Mouse (Mus musculus) intestine, embryonic 16.5 days (tissue): Measurements from ENCODE around the gene Aoc3. TPM values are rescaled to one million over a fixed set of nuclear protein-coding genes. Genes with fewer than 3 reads are reported as not detected.
A peak's percentile ranks its signal among the peaks of the same experiment; 100 is the strongest.

Source experiments
- ATAC-seq: fragments of 200-750 bp; cut with Nextera tagmentation; 2 replicates; pipeline ENCODE4 v1.8.0; 2017; ENCODE audit warnings: moderate TSS enrichment, moderate library complexity
- H3K27ac ChIP-seq: fragments of 300-500 bp; sonication (generic); 2 replicates; pipeline ENCODE4 v1.5.1; 2014; ENCODE audit warnings: mild to moderate bottlenecking, low read length
- H3K27me3 ChIP-seq: fragments of 300-500 bp; sonication (generic); replicated peaks from 2 replicates; pipeline ENCODE4 v1.6.1; 2014; ENCODE audit warnings: low read length, control low read depth, mixed read lengths; ENCODE audit not compliant: control insufficient read depth, insufficient read depth
- H3K36me3 ChIP-seq: fragments of 300-500 bp; sonication (generic); 2 replicates; pipeline ENCODE4 v1.6.1; 2014; ENCODE audit warnings: low read length, control low read depth; ENCODE audit not compliant: control insufficient read depth, insufficient read depth
- H3K4me1 ChIP-seq: fragments of 300-500 bp; sonication (generic); 2 replicates; pipeline ENCODE4 v1.6.1; 2014; ENCODE audit warnings: low read length, control low read depth, mixed read lengths; ENCODE audit not compliant: control insufficient read depth, insufficient read depth
- H3K4me2 ChIP-seq: fragments of 300-500 bp; sonication (generic); 2 replicates; pipeline ENCODE4 v1.6.1; 2014; ENCODE audit warnings: low read depth, low read length, control low read depth
- H3K4me3 ChIP-seq: fragments of 300-500 bp; sonication (generic); 2 replicates; pipeline ENCODE4 v1.5.1; 2014; ENCODE audit warnings: mild to moderate bottlenecking, low read length
- H3K9ac ChIP-seq: fragments of 300-500 bp; sonication (generic); 2 replicates; pipeline ENCODE4 v1.6.1; 2014; ENCODE audit warnings: low read depth, low read length
- H3K9me3 ChIP-seq: fragments of 300-500 bp; sonication (generic); 2 replicates; pipeline ENCODE4 v1.6.1; 2016; ENCODE audit warnings: low read length, control low read depth; ENCODE audit not compliant: control insufficient read depth
- WGBS: fragments of 180-500 bp; shearing (Covaris S2); extraction: QIAGEN DNeasy Blood & Tissue Kit; methylation state at CpG from one replicate; pipeline ENCODE4 v1.1.7; 2014; 5-methylcytosine and 5-hydroxymethylcytosine counted together
- polyA plus RNA-seq: library from polyadenylated mRNA; unstranded; fragments of >200 nt; fragmentation: Nextera tagmentation; extraction: Ambion mirVana; gene quantifications from 2 replicates; pipeline ENCODE4 v1.2.1, GENCODE M21; 2015

Gene Aoc3
- polyA plus RNA-seq, 1 experiment from 2014 or later: 2.4 TPM

- H3K36me3 ChIP-seq: 0 out of 2 replicates have a peak, but pooled peaks cover 3% of the 10 kb centered on the region
- H3K9ac ChIP-seq: peak within 1 kb of the TSS; percentile 87
- peak within 1 kb of the TSS; percentile 85 for H3K4me2 ChIP-seq
- H3K9me3 ChIP-seq: no peaks in the 10 kb centered on the region
- 5% methylated on average over 39 of the region's 39 CpGs for WGBS
- H3K4me1 ChIP-seq: peaks cover 13% of the 10 kb centered on the region; the same call in 1 of the 2 replicates
- peak within 1 kb of the TSS; percentile 90 for H3K4me3 ChIP-seq
- peak; percentile 96 for ATAC-seq
- no peaks in the 10 kb centered on the region for H3K27me3 ChIP-seq
- peak within 1 kb of the TSS; percentile 43; the same call in 1 of the 2 replicates for H3K27ac ChIP-seq
Observed at GRCm38 (mm10) chr11:101302004-101302798, 28.2 kb upstream of the Aoc3 start, which contains the start of gene Becn1. Gene Becn1 (minus strand): TSS chr11:101302286.

GRCm38 (mm10) chr11:101307744-101308143 is 22.7 kb upstream of the Aoc3 start:
- WGBS: 26% methylated on average over 5 of the region's 5 CpGs
- Histone ChIP-seq H3K4me3 (no peak overlapping the region), H3K9ac (no peak overlapping the region), H3K36me3 (no peaks in the 10 kb centered on the region), H3K4me1 (no peaks in the 10 kb centered on the region), H3K4me2 (no peak overlapping the region), H3K27me3 (no peaks in the 10 kb centered on the region), H3K27ac (no peak overlapping the region), H3K9me3 (no peaks in the 10 kb centered on the region)
- peak; percentile 53; the same call in 1 of the 2 replicates for ATAC-seq

GRCm38 (mm10) chr11:101311083-101311482 is 19.3 kb upstream of the Aoc3 start:
- 88% methylated on average over 3 of the region's 3 CpGs for WGBS
- Histone ChIP-seq H3K4me3 (no peak overlapping the region), H3K36me3 (no peaks in the 10 kb centered on the region), H3K9ac (no peak overlapping the region), H3K27ac (no peak overlapping the region), H3K27me3 (no peaks in the 10 kb centered on the region), H3K4me2 (no peak overlapping the region), H3K9me3 (no peaks in the 10 kb centered on the region), H3K4me1 (no peaks in the 10 kb centered on the region)
- no peak for ATAC-seq

- Histone ChIP-seq H3K9ac (no peak overlapping the region), H3K4me1 (peaks cover 3% of the 10 kb centered on the region; the same call in 1 of the 2 replicates), H3K27ac (no peak overlapping the region), H3K36me3 (no peaks in the 10 kb centered on the region), H3K27me3 (no peaks in the 10 kb centered on the region), H3K4me3 (no peak overlapping the region), H3K4me2 (no peak overlapping the region), H3K9me3 (no peaks in the 10 kb centered on the region)
- no peak for ATAC-seq
- WGBS: 54% methylated on average over 3 of the region's 3 CpGs
Observed at GRCm38 (mm10) chr11:101312150-101312549, 18.3 kb upstream of the Aoc3 start.

- no peak overlapping the region for H3K4me3 ChIP-seq
- ATAC-seq: no peak
- H3K27ac ChIP-seq: no peak overlapping the region
- WGBS: 95% methylated on average over 1 of the region's 1 CpGs
- no peaks in the 10 kb centered on the region for H3K9me3 ChIP-seq
- H3K27me3 ChIP-seq: no peaks in the 10 kb centered on the region
- H3K9ac ChIP-seq: no peak overlapping the region
- H3K4me1 ChIP-seq: peaks cover 3% of the 10 kb centered on the region; the same call in 1 of the 2 replicates
- H3K4me2 ChIP-seq: no peak overlapping the region
- H3K36me3 ChIP-seq: peaks cover 2% of the 10 kb centered on the region; the same call in 1 of the 2 replicates
Observed at GRCm38 (mm10) chr11:101314567-101314966, 15.8 kb upstream of the Aoc3 start.

- H3K4me2 ChIP-seq: peak overlapping the region; percentile 81
- WGBS: 82% methylated on average over 8 of the region's 8 CpGs
- no peaks in the 10 kb centered on the region for H3K9me3 ChIP-seq
- H3K27ac ChIP-seq: peak overlapping the region; percentile 77; the same call in 1 of the 2 replicates
- peak overlapping the region; percentile 88 for H3K4me3 ChIP-seq
- H3K36me3 ChIP-seq: peaks cover 8% of the 10 kb centered on the region
- peaks cover 3% of the 10 kb centered on the region; the same call in 1 of the 2 replicates for H3K4me1 ChIP-seq
- H3K27me3 ChIP-seq: no peaks in the 10 kb centered on the region
- ATAC-seq: no peak
- H3K9ac ChIP-seq: peak overlapping the region; percentile 92
Observed at GRCm38 (mm10) chr11:101315082-101315650, 15.2 kb upstream of the Aoc3 start.

GRCm38 (mm10) chr11:101315665-101316500 is 14.5 kb upstream of the Aoc3 start, which contains the start of gene Psme3:
Gene Psme3 (plus strand): TSS chr11:101316213.
- no peaks in the 10 kb centered on the region for H3K9me3 ChIP-seq
- H3K4me2 ChIP-seq: peak within 1 kb of the TSS; percentile 81
- H3K4me1 ChIP-seq: peaks cover 3% of the 10 kb centered on the region; the same call in 1 of the 2 replicates
- peak within 1 kb of the TSS; percentile 77 for H3K27ac ChIP-seq
- peaks cover 13% of the 10 kb centered on the region for H3K36me3 ChIP-seq
- ATAC-seq: peak; percentile 94
- H3K4me3 ChIP-seq: peak within 1 kb of the TSS; percentile 88
- WGBS: under 1% methylated on average over 57 of the region's 62 CpGs
- H3K9ac ChIP-seq: peak within 1 kb of the TSS; percentile 92
- no peaks in the 10 kb centered on the region for H3K27me3 ChIP-seq

- no peaks in the 10 kb centered on the region for H3K27me3 ChIP-seq
- peak overlapping the region; percentile 92 for H3K9ac ChIP-seq
- peak overlapping the region; percentile 77 for H3K27ac ChIP-seq
- under 1% methylated on average over 17 of the region's 17 CpGs for WGBS
- peak overlapping the region; percentile 88 for H3K4me3 ChIP-seq
- H3K36me3 ChIP-seq: peaks cover 17% of the 10 kb centered on the region
- H3K9me3 ChIP-seq: no peaks in the 10 kb centered on the region
- peak overlapping the region; percentile 81 for H3K4me2 ChIP-seq
- peaks cover 3% of the 10 kb centered on the region; the same call in 1 of the 2 replicates for H3K4me1 ChIP-seq
- ATAC-seq: peak; percentile 60
Observed at GRCm38 (mm10) chr11:101316501-101316917, 13.9 kb upstream of the Aoc3 start.
